Mouse (Mus musculus) neutrophil, adult 5-6 weeks (primary cell): Measurements from ENCODE around the gene Emid1. TPM values are rescaled to one million over a fixed set of nuclear protein-coding genes. Genes with fewer than 3 reads are reported as not detected.
"Not testable (repeated sequence)": the region's sequence is repeated elsewhere in the genome, so short reads cannot be mapped to it uniquely, and the experiment has no call there.

Experiments
- ATAC-seq: fragments of 151-379, 151-347 bp; 2 replicates; pipeline ENCODE4 v1.8.0; 2017; ENCODE audit warnings: mild to moderate bottlenecking, moderate TSS enrichment; ENCODE audit not compliant: insufficient number of reproducible peaks, poor library complexity, low FRiP score, severe bottlenecking; ENCODE audit errors: extremely low read depth
- total RNA-seq: library from RNA; stranded (forward); fragments of 200-1000 nt; gene quantifications from 2 replicates; pipeline ENCODE4 v1.2.3, GENCODE M21; 2017

Gene Emid1
- total RNA-seq, 1 experiment from 2014 or later, result 15.8 TPM

DNA sequence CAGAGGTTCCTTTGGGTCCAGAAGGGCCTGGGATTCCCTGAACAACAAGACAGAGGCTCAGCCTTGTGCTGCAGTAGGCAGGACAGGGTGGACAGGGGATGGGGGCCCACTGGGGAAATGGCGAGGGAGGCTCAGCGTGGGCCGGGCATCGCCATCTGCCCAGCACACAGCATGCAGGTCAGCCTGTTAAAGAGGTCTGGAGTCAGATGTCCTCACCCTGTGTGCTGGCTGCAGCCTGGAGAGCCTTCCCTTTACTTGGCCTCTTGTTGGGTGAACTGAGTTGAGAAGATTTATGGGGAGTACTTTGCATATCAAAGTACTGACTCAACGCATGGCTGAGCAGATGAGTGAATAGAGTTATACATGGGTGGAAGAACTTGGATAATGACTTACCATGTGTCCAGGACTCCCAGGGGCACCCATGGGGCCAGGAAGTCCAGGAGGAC lies 23.0 kb downstream of the Emid1 start:
- ATAC-seq, result no peak

DNA sequence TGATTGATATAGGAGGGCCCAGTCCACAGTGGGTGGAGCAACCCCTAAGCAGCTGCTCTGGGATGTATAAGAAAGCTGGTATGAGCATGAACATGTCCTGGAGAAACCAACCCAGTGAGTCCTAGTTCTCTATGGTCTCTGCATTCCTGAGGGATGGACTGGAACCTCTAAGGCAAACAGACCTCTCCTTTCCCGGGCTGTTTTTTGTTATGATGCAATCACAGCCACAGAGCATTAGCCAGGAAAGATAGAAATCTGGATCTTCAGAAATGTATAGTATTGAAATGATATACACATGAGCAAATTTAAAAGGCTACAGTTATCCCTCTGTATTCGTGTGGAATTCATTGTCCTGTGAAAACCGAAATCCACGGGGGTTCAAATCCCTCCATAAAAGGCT lies 26.3 kb downstream of the Emid1 start:
- ATAC-seq, result no peak

DNA sequence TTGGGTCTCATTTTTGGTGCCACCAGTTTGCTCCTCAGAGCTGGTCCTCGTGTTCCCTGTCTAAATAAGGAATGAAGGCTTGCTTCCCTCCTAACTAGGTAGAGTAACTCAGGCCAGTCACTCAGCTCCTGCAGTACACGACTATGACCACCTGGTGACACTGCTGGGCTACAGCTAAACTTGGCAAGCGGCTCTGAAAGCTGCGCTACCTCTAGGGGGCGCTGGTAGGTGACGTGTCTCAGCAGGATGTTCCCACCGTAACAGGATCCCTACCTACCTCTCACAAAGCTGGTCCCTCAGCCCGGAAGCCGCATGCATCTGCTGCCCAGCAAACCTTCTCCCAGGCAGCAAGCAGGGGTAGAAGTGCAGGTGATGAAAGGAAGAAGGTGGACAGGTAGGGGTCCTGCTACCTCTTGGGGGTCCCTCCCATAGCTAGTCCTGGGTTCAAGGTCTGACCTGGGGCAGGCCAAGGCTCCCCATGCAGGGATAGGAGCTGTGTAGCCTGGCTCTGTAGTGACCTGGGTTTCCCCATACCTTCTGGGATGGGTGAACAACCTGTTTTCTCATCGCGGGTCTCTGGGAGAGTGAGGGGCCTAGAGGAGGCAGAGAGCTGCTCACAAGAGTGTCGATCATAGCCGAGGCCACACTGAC lies 37.0 kb downstream of the Emid1 start:
- peak; percentile 94 for ATAC-seq

DNA sequence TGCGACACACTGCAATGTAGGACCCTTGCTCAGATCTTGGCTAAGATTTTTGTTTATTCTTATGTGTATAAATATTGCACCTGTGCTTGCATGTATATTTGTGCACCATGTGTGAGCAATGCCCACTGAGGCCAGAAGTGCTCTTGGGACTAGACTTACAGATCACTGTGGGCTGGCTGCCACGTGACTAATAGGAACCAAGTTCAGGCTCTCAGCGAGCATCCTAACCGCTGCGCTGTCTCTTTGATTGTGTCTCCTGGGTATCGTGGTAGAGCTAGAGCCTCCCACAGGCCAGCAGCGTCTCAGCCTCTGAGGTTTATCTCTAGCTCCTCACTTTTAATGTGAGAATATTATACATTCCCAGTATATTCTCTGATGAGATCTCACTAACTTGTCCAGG lies 38.4 kb downstream of the Emid1 start:
- no peak for ATAC-seq

DNA sequence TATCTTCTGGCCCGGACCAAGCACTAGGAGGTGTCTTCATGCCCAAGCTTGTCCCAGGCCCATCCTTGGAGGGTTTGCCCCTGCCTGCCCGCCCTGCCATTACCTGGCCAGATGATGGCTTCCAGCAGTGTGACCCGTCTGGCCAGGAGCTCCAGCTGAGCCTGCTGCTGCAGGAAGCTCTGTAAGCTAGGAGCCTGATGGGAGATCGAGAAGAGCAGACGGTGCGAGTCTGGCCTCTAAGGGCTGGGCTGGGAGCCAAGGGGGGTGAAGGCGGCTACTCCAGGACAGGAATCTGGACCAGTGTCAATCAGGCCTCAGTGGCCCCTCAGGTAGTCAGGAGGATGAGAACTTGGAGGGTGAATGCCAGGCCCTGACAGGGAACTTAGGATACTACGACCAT lies 42.6 kb downstream of the Emid1 start:
- ATAC-seq, result no peak

DNA sequence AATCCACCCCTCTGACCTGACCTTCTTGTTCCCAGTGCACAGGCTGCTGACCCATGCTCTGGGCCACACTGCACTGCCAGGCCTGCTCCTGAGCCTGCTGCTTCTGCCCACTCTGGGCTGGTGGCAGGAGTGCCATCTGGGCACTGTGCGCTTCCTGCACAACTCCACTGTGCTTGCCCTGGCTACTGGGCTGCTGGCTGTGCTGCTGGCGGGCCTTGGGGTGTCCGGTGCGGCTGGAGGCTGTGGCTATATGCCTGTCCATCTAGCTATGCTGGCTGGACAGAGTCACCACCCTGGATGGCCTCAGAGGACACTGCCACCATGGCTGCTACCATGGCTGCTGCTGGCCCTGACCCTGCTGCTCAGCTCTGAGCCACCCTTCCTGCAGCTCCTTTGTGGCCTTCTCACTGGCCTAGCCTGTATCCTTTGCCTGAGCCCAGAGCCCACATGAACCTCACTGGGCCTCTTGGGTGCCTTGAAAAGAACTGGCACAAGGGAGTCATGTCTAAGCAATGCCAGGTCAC lies 48.0 kb downstream of the Emid1 start:
- no peak for ATAC-seq

DNA sequence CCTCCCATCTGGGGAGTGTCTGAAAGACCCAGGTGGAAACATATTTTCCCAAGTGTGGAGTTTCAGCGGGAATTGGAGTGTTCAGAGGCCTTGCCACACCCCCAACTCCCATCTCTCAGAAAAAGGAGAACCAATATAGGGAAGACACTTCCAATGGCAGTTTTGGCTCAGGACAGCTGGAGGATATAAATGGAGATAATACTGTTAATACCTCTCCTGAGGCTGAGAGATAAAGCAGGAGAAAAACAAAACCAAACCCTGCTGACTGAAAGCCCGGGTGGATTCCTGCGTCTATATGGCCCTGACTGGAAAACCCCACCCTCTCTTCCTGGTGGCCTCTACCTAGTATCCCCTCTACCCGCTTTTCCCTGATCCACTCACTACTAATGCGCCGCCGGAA lies 49.7 kb downstream of the Emid1 start:
- ATAC-seq, result no peak

DNA sequence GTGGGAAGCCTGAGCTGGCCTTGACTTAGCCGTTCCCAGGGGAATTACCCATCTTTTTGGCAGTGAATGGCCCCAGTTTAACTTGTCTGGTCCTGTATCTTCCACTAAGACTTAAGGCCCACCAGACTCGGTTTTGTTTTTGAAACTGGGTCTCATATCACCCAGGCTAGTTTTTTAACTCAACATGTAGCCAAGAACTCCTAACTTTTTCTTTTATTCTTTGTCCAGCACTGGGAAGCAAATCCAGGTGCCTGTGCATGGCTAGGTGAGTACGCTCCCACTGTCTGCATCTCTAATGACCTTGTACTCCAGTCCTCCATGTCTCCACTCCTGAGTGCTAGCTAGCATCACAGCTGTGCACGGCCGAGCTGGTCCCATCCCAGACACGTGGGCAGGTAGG lies 50.4 kb downstream of the Emid1 start:
- no peak for ATAC-seq

DNA sequence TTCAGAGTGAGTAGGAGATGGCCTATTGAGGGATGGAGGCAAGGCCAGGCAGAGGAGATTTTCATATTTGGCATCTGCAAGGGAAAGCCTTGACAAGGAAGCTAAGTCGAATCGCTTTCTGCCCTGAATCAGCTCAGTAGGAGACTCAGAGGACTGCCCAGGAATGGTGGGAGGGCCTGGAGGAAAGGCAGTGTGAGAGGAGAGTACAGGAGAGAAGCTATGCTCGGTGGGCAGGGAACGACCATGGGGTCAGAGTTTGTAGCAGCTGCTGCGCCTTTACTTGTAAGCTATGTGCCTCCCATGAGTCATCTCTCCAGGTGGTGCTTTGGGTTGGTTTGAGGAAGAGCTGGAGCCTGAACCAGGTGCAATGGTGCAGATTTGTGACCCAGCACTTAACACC lies 51.3 kb downstream of the Emid1 start:
- no peak for ATAC-seq

DNA sequence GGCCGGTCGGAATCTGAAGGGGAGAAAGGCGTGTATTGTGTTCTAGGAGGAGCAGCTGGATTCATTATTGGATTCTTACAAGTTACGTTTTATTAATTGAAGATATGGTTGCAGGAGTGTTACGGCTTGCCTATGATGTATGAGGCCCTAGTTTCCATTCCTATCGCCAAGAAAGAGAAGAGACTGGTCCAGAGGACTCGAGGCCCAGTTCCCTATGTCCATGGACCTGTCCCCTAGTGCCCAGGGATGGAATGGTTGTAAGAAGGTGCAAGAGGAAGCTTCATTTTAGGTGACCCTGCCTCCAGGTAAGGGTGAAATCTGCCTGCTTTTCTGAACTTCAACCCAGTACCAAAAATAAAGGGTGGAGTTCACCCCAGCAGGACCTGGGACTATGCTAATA lies 51.8 kb downstream of the Emid1 start:
- ATAC-seq, result no peak

DNA sequence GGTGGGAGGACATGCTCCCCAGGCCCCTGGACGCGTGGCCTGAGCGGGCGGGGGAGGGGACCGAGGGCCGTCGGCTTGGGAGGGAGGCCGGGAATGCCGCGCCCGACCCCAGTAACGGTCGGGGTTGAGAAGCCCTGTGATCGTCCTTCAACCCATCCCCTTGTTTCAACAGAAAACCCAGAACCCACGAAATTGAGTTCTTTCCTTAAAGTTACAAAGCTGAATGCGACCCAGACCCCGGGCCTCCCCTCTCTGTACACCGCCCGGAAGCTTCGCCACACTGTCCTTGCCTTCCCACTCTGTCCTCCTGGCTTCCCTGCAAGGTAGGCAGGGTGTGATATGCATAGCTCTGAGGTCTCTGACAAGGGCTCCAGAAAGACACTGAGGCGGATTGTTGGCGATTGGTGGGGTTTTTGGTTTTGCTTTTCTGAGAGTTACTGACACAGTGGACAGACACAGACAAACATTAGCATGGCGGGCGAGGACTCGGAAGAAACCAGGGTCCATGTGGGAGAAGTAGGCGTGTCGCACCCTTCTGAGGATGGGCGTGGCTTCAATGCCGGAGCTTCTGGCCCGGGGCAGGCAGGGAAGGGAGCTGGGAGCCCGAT lies 52.4 kb downstream of the Emid1 start:
- ATAC-seq, result peak; percentile 27; the same call in 1 of the 2 replicates

DNA sequence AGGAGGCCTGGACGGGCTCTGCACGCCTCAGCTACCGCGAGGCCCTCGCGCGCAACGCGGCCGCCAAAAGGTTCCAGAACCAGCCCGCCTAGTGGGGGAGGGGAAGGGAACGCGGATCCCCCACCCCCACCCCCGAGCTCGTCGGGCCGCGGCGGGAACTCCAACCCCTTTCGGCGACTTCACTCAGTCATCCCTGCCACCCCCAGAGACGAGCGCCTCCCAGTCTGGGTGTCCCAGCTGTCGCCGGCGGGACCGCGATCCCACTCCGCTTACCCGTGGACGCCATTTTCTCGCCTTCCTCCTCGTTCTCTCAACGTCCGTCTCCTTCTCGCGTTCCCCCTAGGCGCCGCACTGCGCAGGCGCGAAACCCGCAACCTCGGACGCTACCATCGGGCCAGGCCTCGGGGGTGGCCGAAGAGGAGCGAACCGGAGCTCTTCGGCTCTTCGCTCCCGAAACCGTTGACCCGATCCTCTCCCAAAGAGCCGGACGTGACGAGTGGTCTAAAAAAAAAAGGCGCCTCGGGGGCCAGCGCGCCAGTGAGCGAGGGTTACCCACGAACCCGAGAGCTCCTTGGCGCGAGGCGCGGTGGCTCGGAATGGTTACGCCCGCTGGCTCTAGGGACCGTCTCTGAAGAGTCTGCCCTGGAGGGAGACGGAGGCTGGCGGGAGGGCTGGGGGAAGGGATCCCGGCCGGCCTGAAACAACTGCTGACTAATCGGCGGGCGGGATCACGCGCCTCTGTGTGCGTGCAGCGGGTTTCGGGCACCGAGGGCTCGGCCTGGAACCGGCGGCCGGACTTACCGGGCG lies 53.1 kb downstream of the Emid1 start, which contains the start of the genes Rhbdd3 and Ewsr1:
Rhbdd3 (plus strand) TSS at position 191 of the 807 bp plus-strand sequence.
Ewsr1 (minus strand) TSS at position 531 of the 807 bp plus-strand sequence.
- ATAC-seq, result peak; percentile 83

DNA sequence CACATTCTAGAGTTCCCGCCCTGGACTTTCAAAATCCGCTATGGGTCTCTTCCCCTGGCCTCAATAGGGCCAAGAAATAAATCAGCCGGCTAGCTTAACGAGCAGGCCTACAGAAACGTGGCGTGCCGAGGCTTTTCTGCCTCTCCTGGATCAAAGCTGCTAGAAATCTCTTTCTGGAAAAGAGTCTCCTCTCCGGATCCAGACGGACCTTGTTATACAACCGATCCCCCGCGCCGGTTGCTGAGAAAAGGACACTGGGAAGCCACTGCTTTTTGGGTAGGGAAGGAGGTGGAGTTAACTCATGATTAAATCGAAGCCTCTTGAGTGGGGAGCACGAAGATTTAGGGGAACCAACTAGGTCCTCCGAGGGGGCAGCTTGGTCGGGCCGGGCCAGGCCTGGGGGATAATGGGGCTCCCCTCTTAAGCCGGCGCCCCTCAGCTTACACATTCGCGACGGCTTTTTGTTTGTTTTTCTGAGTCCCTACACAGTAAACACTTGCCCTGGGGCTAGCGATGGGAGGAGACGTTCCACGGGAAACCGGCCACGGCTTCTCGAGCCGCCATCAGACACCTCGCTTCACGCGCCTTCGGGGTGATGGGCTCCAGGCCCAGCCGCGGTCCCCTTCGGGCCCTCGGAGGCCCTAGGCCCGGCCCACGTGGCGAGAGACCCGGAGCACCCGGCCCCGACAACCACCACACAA lies 53.9 kb downstream of the Emid1 start:
- ATAC-seq, result no peak

DNA sequence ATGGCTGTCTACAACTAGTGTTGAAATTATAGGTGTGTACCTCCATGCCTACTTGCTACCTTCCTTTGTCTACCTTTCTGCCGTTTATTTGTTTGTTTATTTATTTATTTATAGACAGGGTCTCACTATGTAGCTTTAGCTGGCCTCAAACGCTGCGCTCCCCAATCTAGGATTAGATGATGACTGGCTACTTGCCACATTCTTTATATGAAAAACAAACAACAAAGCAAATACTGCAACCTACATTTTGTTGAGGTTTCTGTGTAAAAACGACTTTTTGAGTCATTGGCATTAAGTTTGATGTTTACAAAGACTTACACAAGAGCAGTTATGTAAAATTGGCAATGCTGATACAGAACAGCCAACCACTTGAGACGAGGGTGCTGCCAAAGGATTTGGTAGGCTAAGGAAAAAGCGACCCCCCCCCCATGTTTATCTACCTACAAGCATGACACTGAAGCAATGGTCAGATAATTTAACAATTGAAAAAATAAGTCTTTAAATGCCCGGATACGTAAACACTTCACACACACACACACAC lies 55.5 kb downstream of the Emid1 start:
- ATAC-seq, result no peak

DNA sequence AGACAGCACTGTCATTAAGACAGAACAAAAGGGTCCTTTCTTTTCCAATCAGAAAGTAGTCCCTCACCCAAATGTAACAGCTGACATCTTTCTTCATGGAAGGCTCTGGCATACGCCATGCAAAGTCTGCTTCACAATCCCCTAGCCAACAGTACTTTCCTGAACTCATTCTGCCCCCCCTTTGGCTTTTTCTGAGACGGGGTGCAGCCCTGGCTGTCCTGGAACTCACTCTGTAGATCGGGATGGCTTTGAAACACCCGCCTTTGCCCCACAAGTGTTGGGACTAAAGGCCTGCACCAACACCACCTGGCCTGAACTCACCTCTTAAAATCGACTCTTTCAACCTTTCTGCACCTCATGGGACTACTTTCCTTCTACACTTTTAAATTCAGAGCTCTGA lies 56.2 kb downstream of the Emid1 start:
- ATAC-seq, result no peak

DNA sequence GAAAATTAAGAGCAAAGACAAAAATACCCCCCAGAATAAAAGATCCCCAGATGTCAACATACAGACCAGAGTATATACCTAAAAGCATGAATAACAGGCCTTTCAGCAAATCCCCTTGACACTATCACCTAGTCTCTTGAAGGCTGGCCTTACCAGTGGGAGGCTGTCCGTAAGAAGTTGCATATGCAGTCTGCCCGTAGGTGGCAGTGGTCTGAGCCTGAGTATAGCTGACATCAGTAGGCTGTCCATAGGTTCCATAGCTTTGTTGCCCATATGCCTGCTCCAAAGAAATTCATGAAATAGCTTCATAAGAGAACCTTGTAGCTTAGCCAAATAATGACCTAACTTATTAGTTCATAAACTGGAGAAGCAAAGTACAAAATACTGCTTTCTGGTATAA lies 60.4 kb downstream of the Emid1 start:
- 0 out of 2 replicates have a peak, but pooled peaks have one; percentile 30 for ATAC-seq

DNA sequence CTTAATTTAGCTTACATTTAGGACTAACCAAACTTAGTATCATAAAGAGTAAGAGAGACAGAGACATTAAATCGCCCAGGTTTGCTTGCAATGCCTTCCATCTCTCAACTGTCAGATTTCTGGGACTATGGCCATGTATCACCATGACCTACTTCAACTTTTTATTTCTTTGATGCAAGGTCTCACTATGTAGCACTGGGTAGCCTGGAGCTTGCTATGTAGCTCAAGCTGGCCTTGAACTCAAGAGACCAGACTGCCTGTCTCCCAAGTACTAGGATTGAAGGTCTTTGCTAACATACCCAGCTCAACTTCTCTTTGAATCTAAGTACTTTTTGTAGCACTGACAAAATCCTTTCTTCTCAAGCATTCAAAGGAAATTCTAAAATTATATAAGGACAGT lies 62.9 kb downstream of the Emid1 start:
- ATAC-seq, result no peak

DNA sequence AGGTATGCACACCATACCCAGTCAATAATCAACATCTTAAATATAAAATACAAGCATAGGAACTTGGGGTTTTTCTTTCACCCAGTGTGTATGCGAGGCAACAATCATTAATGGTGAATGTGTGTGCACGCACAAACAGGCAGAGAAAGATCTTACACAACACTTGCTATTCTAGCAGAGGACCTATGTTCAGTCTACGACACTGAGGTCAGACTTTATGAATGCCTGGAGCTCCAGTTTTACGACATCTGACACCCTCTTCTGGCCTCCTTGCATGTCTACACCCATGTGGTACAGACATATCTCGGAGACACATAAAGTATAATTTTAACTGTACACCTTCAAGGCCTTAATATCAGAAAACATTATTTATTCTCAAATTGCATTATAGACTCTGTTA lies 75.2 kb downstream of the Emid1 start:
- not testable (repeated sequence) for ATAC-seq

DNA sequence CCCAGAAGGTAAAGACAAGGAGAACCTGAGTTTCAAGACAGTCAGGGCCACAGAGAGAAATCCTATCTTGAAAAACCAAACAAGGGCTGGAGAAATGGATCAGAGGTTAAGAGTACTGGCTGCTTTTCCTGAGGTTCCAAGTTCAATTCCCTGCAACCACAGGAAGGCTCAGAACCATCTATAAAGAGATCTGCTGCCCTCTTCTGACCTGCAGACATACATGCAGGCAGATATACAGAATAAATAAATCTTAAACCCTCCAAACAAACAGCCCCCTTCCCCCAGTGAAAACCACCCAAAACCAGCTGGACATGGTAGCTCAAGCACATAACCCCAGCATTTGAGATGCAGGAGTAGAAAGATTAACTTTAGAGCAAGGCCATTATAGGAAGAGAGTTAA lies 76.3 kb downstream of the Emid1 start:
- ATAC-seq, result no peak
